In the genomic region with DNA sequence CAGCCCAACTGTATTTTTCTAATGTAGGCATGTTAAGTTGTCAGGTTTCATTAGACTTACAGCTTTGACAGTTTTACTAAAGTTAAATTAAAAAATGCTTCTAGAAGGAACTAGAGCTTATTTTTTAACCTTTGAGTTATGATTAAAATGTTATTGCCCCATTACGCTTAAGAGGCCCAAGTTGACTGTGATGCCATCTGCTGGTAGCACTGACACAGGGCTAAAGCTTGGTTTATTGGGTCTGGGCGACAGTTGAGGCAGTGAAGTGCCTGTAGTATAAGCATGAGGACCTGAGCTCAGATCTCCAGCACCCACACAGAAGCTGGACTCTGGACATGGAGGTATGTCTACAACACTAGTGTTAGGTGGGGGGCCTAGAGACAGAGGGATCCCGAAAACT, we compare ENCODE assay signal across 19 mouse cellular contexts. TPM values are rescaled to one million over a fixed set of nuclear protein-coding genes. Genes with fewer than 3 reads are reported as not detected.
A peak's percentile ranks its signal among the peaks of the same experiment; 100 is the strongest.
DNase-seq lines count a peak whose midpoint lies in the region; ATAC-seq and TF ChIP-seq lines count a peak whose summit lies in the region.
"Had no signal": no experiment of that assay in that cellular context is flagged by ENCODE, and none has a peak within 500 bp of the region (broad histone marks: within the 10 kb centered on the region; RNA-seq: fewer than 3 reads in every experiment).

No protein-coding gene starts in this region.

- peak; percentile 22 for TF ChIP-seq CTCF in left cerebral cortex, adult 2 months (IDR thresholded peaks at IDR 0.05)

- no peak overlapping the region for H3K4me3 ChIP-seq in left cerebral cortex, adult 2 months
- H3K4me3 ChIP-seq: hindbrain, embryonic 13.5 days; liver, embryonic 13.5 days; midbrain, embryonic 13.5 days had no signal

- DNase-seq in CD4-positive, CD25-positive, alpha-beta regulatory T cell, adult 2 months (ENCODE audit: low read depth, low spot score): peak; percentile 13
- DNase-seq in left cerebral cortex, adult 2 months (ENCODE audit: extremely low spot score in 1 of 2, low spot score in 2 of 2): no peak
- no peak for DNase-seq in left cerebral cortex, adult 8-10 months (ENCODE audit: low spot score in 2 of 2)
- DNase-seq in thymus, postnatal 4 days: peak; percentile 18
- no peak for DNase-seq in thymus, postnatal 36 days
- no peak for DNase-seq in right cerebral cortex, postnatal 14 days
- DNase-seq in cerebellum, postnatal 25 days: no peak
- DNase-seq: cerebellum, adult 9-10 months; gastrocnemius, postnatal 14 days; heart, postnatal 14 days; kidney, postnatal 14 days; liver, embryonic 13.5 days; retina, postnatal 1 day; thymus, adult 2 months had no signal

- no peak for ATAC-seq in CD4-positive, CD25-positive, alpha-beta regulatory T cell, adult 4 months
- ATAC-seq: intestine, embryonic 16.5 days; midbrain, embryonic 13.5 days had no signal

- intact Hi-C loops in left cerebral cortex, adult 2 months (cut with DNase I): no loop called here

- H3K27ac ChIP-seq in left cerebral cortex, adult 2 months: no peak overlapping the region
- H3K27ac ChIP-seq: hindbrain, embryonic 13.5 days; liver, embryonic 13.5 days; macrophage; midbrain, embryonic 13.5 days had no signal

RNA-seq across cellular contexts. Expression of a gene that starts 47.5 kb away (rescaled TPM):
- polyA plus RNA-seq in CD4-positive, CD25-positive, alpha-beta regulatory T cell, adult 4 months (2017; shearing (Covaris generic)): 1 to 10 TPM; 1.7 to 2.4 TPM
- total RNA-seq in left cerebral cortex, adult 2 months (2021): 10 to 100 TPM; 19.4 to 20.9 TPM
- total RNA-seq in left cerebral cortex, adult 8-10 months (2022): 10 to 100 TPM; 26.1 to 31.9 (median 27.8) TPM

Comparison
In these comparisons a context has a peak if more than half of its experiments do, and no peak if none do; other contexts are left out.
1. DNase-seq: peak in CD4-positive, CD25-positive, alpha-beta regulatory T cell, adult 2 months (single experiment) and thymus, postnatal 4 days (single experiment); none in left cerebral cortex, adult 2 months (0 of 2), left cerebral cortex, adult 8-10 months (0 of 2), thymus, postnatal 36 days (0 of 2), right cerebral cortex, postnatal 14 days (single experiment) and cerebellum, postnatal 25 days (0 of 2).